Mouse (Mus musculus): ENCODE data around the gene Gm3045. TPM values are rescaled to one million over a fixed set of nuclear protein-coding genes. Genes with fewer than 3 reads are reported as not detected.

The Gm3045 gene
- total and polyA plus RNA-seq, 2 experiments, result not detected

DNA sequence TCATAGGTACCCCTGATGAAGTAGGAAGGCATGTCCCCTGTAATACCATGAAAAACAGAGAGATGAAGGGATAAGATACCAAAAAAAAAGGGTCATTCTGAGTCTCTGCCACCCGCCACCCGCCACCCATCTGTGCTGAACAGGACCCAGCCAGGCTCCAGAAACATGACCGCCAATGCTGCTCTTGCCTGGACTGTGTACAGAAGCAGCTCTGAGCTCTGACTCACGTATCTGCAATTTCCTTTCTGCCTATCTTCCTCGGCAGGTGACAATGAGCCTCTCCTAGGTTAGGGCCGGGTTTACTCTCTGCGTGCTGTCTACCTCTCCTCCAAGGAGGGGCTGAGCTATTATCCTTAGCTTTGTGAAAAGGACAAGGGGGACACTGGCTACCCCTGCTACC is 17.0 kb downstream of the Gm3045 start:
- Histone ChIP-seq H3K4me1 (ENCODE audit: control insufficient read depth, insufficient read depth, low read length) (peaks cover 10% of the 10 kb centered on the region), H3K4me3 (ENCODE audit: insufficient read depth, low read depth, low read length) (no peak overlapping the region), H3K36me3 (ENCODE audit: control insufficient read depth, insufficient read depth, low read length) (no peaks in the 10 kb centered on the region), H3K27me3 (ENCODE audit: control insufficient read depth, insufficient read depth, low read length) (no peaks in the 10 kb centered on the region), H3K27ac (replicated peaks; ENCODE audit: insufficient read depth, low read depth, low read length) (no peak overlapping the region), H3K9ac (ENCODE audit: low read depth, low read length) (no peak overlapping the region), H3K79me2 (ENCODE audit: control insufficient read depth, insufficient read depth, low read length) (no peaks in the 10 kb centered on the region)
- no peak for TF ChIP-seq POLR2A (IDR thresholded peaks at IDR 0.05; ENCODE audit: extremely low read depth, insufficient read depth, low read length)
- TF ChIP-seq CTCF (IDR thresholded peaks at IDR 0.05; ENCODE audit: low read depth, low read length), result no peak
- no peak for DNase-seq (ENCODE audit: extremely low read depth, low read depth, low spot score)
- 78% methylated on average over 7 of the region's 7 CpGs for WGBS

DNA sequence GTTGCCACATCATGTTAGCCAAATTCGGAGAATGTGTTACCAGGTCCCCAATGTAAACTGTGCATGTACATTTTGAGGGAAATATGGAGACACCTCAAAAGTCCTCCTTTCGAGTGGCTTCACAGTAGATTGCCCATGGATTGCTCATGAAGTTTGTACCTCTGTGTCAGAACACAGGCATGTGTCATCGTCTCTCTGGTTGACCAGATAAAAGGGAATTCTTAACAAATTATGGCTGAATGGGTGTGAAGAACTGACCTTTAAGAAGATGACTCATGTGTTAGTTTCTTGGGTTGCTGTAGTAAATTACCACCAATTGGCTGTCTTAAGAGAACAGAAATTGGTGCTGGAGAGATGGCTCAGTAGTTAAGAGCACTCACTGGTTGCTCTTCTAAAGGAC is 17.7 kb downstream of the Gm3045 start:
- TF ChIP-seq CTCF (IDR thresholded peaks at IDR 0.05; ENCODE audit: low read depth, low read length), result no peak
- TF ChIP-seq POLR2A (IDR thresholded peaks at IDR 0.05; ENCODE audit: extremely low read depth, insufficient read depth, low read length), result no peak
- H3K4me1 ChIP-seq (ENCODE audit: control insufficient read depth, insufficient read depth, low read length), result peaks cover 10% of the 10 kb centered on the region
- H3K79me2 ChIP-seq (ENCODE audit: control insufficient read depth, insufficient read depth, low read length), result no peaks in the 10 kb centered on the region
- no peak overlapping the region for H3K9ac ChIP-seq (ENCODE audit: low read depth, low read length)
- H3K27ac ChIP-seq (replicated peaks; ENCODE audit: insufficient read depth, low read depth, low read length), result no peak overlapping the region
- H3K4me3 ChIP-seq (ENCODE audit: insufficient read depth, low read depth, low read length), result no peak overlapping the region
- H3K36me3 ChIP-seq (ENCODE audit: control insufficient read depth, insufficient read depth, low read length), result no peaks in the 10 kb centered on the region
- no peak for DNase-seq (ENCODE audit: extremely low read depth, low read depth, low spot score)
- WGBS, result 85% methylated on average over 3 of the region's 3 CpGs
- H3K27me3 ChIP-seq (ENCODE audit: control insufficient read depth, insufficient read depth, low read length), result no peaks in the 10 kb centered on the region

DNA sequence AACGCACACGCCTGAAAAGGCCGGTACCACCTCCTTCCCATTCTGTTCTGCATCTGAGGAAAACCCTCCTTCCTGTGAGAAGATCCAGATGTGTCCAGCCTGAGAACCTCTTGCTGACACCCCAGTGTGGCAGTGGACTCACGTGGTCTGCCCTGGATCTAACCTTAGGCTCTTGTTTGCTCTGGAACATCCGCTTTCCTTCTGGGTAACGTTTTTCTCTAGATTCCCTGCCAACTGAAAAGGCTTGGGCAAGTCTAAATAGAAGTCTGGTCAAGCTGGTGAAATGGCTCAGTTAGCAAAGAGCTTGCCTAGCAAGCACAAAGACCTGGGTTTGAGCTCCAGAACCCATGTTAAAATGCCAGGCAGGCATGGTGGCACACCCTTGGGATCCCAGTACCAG is 18.6 kb downstream of the Gm3045 start:
- TF ChIP-seq CTCF (IDR thresholded peaks at IDR 0.05; ENCODE audit: low read depth, low read length) (no peak), POLR2A (IDR thresholded peaks at IDR 0.05; ENCODE audit: extremely low read depth, insufficient read depth, low read length) (no peak)
- 56% methylated on average over 6 of the region's 6 CpGs for WGBS
- Histone ChIP-seq H3K36me3 (ENCODE audit: control insufficient read depth, insufficient read depth, low read length) (no peaks in the 10 kb centered on the region), H3K27me3 (ENCODE audit: control insufficient read depth, insufficient read depth, low read length) (no peaks in the 10 kb centered on the region), H3K4me1 (ENCODE audit: control insufficient read depth, insufficient read depth, low read length) (peaks cover 13% of the 10 kb centered on the region), H3K27ac (replicated peaks; ENCODE audit: insufficient read depth, low read depth, low read length) (no peak overlapping the region), H3K9ac (ENCODE audit: low read depth, low read length) (no peak overlapping the region), H3K79me2 (ENCODE audit: control insufficient read depth, insufficient read depth, low read length) (no peaks in the 10 kb centered on the region), H3K4me3 (ENCODE audit: insufficient read depth, low read depth, low read length) (no peak overlapping the region)
- peak; percentile 95 for DNase-seq (ENCODE audit: extremely low read depth, low read depth, low spot score)

DNA sequence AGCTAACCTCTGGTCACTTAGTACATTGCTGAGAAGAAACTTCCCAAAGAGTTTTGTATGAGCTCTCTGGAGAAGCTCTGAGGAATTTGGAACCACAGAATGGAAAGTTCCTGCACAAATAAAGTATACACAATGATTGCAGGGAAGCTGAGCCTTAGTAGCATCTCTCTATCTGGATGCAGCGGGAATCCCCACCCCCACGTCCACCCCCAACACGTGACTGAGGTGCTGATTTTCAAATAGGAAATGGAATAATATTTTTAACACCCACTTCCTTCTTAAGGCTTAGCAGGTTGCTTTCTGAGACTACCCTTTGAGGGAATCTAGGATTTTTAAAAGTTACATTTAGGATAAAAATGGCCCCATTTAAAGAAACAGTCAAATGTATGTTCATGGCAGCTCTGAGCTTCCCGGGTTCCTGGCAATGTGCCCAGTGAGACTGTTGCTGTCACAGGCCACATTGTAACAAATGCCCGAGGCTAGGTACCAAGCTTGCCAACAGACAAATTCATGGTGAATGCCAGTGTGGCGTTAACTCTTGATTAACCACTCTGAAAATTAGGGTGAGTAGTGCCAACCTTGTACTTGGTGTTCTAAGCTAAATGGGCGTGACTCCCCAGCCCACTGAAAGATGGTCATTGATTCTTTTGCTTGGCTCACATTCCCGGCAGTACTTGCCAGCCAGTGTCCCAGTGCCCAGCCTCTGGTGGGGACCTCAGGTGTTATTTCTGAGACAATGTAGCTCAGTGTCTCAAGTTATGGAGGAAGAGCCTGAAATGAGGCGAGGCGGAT is 23.0 kb downstream of the Gm3045 start:
- Histone ChIP-seq H3K79me2 (ENCODE audit: control insufficient read depth, insufficient read depth, low read length) (no peaks in the 10 kb centered on the region), H3K4me1 (ENCODE audit: control insufficient read depth, insufficient read depth, low read length) (peaks cover 14% of the 10 kb centered on the region), H3K27me3 (ENCODE audit: control insufficient read depth, insufficient read depth, low read length) (no peaks in the 10 kb centered on the region), H3K36me3 (ENCODE audit: control insufficient read depth, insufficient read depth, low read length) (no peaks in the 10 kb centered on the region), H3K9ac (ENCODE audit: low read depth, low read length) (no peak overlapping the region), H3K27ac (replicated peaks; ENCODE audit: insufficient read depth, low read depth, low read length) (no peak overlapping the region), H3K4me3 (ENCODE audit: insufficient read depth, low read depth, low read length) (no peak overlapping the region)
- DNase-seq (ENCODE audit: extremely low read depth, low read depth, low spot score), result peak; percentile 85
- TF ChIP-seq POLR2A (IDR thresholded peaks at IDR 0.05; ENCODE audit: extremely low read depth, insufficient read depth, low read length) (no peak), CTCF (IDR thresholded peaks at IDR 0.05; ENCODE audit: low read depth, low read length) (no peak)
- 45% methylated on average over 10 of the region's 10 CpGs for WGBS

DNA sequence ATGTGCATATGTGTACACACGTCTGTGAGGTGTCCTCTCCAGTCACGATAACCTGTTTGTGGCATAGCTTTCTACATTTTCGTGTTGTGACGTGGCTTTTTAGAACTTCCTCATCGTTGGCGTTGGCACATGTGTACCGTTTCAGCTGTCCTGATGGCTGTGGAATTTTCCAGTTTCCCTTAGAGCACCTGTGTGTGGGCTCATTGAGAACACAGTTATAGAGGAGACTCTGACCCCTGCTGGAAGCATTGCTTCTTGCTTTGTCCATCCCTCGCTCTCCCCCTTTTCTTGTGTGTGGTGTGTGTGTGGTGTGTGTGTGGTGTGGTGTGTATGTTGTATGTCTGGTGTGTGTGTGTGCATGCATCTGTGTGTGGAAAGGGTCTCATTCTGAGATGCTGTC is 23.6 kb downstream of the Gm3045 start:
- TF ChIP-seq CTCF (IDR thresholded peaks at IDR 0.05; ENCODE audit: low read depth, low read length) (no peak), POLR2A (IDR thresholded peaks at IDR 0.05; ENCODE audit: extremely low read depth, insufficient read depth, low read length) (no peak)
- peak; percentile 50 for DNase-seq (ENCODE audit: extremely low read depth, low read depth, low spot score)
- Histone ChIP-seq H3K27me3 (ENCODE audit: control insufficient read depth, insufficient read depth, low read length) (no peaks in the 10 kb centered on the region), H3K27ac (replicated peaks; ENCODE audit: insufficient read depth, low read depth, low read length) (no peak overlapping the region), H3K4me1 (ENCODE audit: control insufficient read depth, insufficient read depth, low read length) (peaks cover 10% of the 10 kb centered on the region; the same call in 1 of the 2 replicates), H3K79me2 (ENCODE audit: control insufficient read depth, insufficient read depth, low read length) (no peaks in the 10 kb centered on the region), H3K9ac (ENCODE audit: low read depth, low read length) (no peak overlapping the region), H3K4me3 (ENCODE audit: insufficient read depth, low read depth, low read length) (no peak overlapping the region), H3K36me3 (ENCODE audit: control insufficient read depth, insufficient read depth, low read length) (no peaks in the 10 kb centered on the region)
- 55% methylated on average over 8 of the region's 8 CpGs for WGBS

DNA sequence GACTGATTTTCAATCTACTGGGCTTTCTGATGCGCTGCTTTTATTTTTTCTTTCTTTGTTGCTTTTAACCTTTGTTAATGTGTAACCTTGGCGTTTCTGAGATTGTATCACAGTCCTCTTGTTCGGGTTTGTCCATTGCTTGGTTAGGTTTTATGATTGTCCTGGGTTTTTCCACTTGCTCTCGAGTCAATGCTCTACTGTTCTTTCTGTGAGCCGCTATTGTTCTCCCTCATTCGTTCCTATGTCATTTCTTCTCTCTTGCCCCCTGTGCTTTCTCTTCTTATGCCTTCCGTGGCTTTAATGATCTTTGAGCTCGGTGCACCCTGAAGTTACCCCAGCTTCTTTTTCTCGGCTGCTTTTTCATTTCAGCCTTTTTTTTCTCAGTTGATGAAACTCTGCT is 31.6 kb downstream of the Gm3045 start:
- TF ChIP-seq POLR2A (IDR thresholded peaks at IDR 0.05; ENCODE audit: extremely low read depth, insufficient read depth, low read length), result no peak
- no peak for TF ChIP-seq CTCF (IDR thresholded peaks at IDR 0.05; ENCODE audit: low read depth, low read length)
- H3K9ac ChIP-seq (ENCODE audit: low read depth, low read length), result peak overlapping the region; percentile 10
- WGBS, result 17% methylated on average over 9 of the region's 9 CpGs
- H3K36me3 ChIP-seq (ENCODE audit: control insufficient read depth, insufficient read depth, low read length), result no peaks in the 10 kb centered on the region
- H3K4me3 ChIP-seq (ENCODE audit: insufficient read depth, low read depth, low read length), result peak overlapping the region; percentile 14; the same call in 1 of the 2 replicates
- peaks cover 6% of the 10 kb centered on the region for H3K4me1 ChIP-seq (ENCODE audit: control insufficient read depth, insufficient read depth, low read length)
- H3K27ac ChIP-seq (replicated peaks; ENCODE audit: insufficient read depth, low read depth, low read length), result peak overlapping the region; percentile 56
- no peaks in the 10 kb centered on the region for H3K27me3 ChIP-seq (ENCODE audit: control insufficient read depth, insufficient read depth, low read length)
- no peaks in the 10 kb centered on the region for H3K79me2 ChIP-seq (ENCODE audit: control insufficient read depth, insufficient read depth, low read length)
- DNase-seq (ENCODE audit: extremely low read depth, low read depth, low spot score), result peak; percentile 78
